Mouse (Mus musculus) adrenal gland, adult 8-10 months (tissue): Measurements from ENCODE around the gene Kalrn. TPM values are rescaled to one million over a fixed set of nuclear protein-coding genes. Genes with fewer than 3 reads are reported as not detected.

ENCODE experiments used
- DNase-seq: peaks from one replicate; pipeline ENCODE4 v3.0.0; 2022
- total RNA-seq, 4 experiments: library from RNA; stranded (reverse); gene quantifications; 2 replicates each; pipeline ENCODE4 v1.2.4; 2022

Gene Kalrn
- 10 to 100 TPM; 11.2 to 18.8 (median 13.0) TPM for total RNA-seq

DNA sequence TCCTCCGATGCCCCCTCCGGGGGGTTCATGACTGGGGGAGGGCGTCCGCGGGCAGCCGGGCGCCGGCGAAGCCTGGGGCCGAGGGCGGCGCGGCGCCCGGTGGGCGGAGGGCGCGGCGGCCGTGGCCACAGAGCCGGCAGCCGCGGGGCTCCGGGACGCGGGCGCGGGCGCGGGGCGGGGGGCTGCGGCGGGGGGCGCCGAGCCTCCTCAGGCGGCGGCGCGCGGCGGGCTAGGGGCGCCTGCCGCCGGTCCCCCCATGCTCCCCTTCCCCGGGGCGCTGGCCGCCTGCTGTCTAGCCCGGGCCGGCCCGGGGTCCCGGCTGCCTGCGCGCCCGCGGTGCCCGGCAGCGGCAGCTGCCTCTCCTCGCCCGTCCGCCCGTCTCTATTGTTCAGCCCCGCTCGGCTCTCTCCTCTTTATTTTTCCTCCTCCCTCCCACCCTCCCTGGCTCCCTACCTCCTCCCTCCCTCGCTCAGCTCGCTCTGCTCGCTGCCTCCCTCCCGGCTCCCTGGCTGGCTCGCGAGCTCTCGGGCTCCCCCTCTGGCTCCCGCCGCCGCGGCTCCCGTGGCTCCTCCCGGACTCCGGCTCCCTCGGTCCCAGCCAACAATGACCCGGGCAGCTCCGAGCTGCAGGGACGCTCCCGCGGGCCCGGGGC, at the start of gene Kalrn:
TSS of gene Kalrn (minus strand) at position 382 of the 652 bp plus-strand sequence.
- DNase-seq: peak; percentile 81

DNA sequence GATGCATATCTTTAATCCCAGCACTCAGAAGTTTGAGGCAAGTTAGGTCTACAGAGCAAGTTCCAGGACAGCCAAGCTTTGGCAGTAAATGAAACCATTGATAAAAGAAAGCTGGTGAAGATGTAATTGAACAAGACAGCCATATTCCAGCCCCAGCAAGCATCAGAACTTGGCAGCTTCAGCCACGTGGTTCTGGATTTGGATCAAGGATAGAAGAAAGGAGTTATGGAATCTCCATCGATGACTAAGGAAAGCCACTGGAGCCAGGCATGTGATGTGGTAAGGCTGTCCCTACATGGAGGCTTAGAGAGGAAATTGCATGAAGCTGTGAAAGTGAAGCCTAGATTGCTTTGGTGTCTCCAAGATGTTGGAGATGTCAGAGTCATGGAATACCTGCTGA, 40.7 kb upstream of the Kalrn start:
- no peak for DNase-seq

DNA sequence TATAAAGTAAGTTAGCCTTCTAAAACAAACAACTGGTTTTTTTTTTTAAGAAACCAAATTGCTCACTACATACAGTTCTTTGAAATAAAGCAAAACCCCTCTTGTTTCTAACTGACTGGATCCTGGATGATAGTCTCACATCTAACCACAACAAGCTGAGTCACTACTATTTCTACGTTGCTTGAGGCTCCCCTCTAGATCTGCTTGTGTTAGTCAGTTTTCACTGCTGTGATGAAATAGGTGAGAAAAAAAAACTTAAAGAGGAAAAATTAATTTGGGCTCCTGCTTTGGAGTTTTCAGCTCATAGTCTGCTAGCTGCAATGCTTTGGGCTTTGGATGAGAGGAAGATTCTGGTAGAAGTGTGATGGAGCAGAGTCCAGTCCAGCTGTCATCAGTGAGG, 36.8 kb upstream of the Kalrn start:
- DNase-seq: no peak

DNA sequence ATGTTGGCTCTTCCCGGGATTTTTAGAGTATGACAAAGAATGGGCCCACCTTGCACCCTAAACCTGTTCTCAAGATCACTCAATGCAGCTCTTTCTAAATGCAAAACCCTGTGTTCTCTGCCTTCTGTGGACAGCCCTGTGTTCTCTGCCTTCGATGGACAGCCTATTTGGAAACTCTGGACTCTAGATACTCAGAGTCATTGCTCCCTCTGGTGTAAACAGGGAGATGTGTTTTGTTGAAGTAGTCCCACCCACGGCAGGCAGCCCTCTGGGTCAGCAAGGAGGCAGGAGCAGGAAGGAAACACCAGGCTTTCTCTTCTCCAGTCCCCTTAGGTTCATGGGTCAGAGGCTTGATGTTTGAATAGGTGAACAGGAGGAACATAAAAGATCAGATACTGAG, 32.3 kb upstream of the Kalrn start:
- DNase-seq: peak; percentile 5

DNA sequence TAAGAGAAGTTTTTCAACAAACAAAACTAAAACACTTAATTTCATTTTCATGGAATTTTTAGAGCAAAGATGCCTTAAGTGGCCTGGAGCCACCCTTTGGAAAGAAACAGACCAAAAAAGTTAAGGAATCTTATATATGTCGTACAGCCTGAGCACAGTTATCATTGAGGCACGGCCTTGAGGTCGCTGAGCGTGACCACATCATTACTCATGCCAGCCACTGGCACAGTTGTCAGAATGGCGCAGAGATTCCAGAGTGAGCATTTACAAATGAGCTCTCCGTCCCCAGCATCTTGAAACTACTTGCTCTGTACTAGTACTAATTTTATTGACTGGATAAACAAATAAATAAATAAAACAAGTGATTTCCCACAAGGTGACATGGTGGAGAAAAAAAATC, 30.5 kb upstream of the Kalrn start:
- DNase-seq: no peak

DNA sequence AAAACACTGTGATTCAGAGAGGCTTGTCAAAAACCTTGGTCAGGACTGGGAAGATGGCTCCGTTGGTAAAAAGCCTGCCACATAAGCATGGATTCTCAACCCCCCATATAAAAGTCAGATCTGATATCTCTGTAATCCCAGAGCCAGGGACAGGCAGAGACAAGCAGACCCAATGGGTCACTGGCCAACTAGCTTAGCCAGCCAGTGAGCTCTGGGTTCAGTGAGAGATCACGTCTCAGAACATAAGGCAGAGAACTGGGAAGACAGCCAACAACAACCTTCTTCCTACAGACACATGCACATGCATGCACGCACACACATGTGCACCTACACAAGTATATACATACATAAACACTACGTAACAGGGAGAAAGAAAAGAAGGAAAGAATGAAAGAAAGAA, 29.7 kb upstream of the Kalrn start:
- DNase-seq: no peak

DNA sequence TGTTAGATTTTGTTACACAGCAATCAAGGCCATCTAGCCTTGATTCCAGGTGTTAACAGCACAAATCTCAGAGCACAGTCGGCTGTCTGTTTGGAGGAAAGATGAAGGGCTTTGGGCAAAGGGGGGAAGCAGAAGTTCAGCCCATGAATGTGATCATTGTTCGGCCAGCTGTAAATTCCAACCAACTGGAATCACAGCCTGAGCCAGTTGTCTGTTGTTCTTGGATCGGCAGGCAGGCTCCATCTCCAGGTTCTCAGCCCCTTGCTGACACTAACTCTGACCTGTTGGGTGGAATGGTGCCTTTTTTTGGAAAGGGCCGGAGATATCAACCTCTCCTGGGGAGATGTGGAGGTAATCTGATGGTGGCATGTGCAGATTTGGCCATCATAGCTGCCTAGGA, 28.6 kb upstream of the Kalrn start:
- DNase-seq: no peak

DNA sequence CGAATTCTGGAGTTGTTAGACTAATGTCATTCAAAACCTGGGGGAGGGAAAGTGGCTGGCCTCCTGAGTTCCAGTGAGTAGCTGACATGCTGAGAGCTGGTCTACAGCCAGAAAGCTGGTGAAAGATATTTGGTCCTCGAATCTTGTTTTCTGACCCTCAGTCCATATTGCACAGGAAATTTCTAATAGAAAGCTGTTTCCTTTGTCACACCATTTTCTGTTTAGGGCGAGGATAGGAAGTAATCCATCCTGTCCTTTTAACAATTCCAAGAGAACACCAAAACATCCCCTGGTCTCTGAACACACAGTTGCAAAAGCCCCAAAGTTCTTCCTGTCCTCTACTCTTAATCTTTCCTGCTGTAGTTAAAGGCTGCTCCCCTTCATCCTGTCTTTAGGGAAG, 22.0 kb upstream of the Kalrn start:
- DNase-seq: no peak

DNA sequence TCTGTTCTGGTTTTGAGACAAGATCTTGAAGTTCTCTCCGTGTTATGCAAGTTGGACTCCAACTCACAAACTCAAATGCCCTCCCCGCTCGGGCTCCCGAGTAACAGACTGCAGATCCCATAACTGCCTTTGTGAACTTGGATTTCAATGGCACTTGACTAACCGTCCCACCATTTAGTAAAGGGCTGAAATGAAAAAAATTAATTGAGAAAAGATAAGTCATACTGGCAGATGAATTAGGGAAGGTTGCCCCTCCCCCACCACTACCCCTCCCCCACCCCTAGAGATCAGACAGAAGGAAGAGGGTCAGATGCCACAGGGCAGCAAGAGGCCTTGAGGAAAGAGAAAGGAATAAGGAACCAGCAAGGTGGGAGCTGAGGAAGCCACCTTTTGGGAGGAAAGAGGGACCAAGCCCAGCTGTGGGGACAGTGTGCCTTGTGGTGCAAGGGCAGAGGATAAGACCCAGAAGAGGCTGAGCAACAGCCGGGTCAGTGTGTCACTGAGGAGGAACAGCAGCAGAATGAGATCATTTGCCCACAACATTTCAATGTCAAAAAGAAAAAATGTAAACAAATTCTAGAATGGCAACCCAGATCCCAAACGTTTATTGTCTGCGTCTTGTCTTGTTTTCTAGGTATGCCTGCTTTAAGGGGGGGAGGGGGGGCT, 21.4 kb upstream of the Kalrn start:
- no peak for DNase-seq

DNA sequence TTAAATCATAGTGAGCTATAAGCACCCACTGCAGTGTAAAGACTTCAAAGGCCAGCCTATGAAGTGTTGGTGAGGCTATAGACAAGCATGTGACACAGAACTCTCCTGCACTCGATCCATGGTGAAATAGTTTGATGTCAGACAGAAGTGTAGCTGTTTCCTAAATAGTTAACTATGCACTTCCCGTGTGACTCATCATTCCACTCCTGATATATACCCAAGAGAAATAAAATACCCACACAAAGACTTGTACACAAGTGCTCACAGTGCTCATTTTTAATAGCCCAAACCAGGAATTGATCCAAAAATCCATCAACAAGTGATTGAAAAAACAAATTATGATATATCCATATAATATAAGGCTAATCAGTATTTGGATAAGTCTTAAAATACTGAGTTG, 19.4 kb upstream of the Kalrn start:
- no peak for DNase-seq

DNA sequence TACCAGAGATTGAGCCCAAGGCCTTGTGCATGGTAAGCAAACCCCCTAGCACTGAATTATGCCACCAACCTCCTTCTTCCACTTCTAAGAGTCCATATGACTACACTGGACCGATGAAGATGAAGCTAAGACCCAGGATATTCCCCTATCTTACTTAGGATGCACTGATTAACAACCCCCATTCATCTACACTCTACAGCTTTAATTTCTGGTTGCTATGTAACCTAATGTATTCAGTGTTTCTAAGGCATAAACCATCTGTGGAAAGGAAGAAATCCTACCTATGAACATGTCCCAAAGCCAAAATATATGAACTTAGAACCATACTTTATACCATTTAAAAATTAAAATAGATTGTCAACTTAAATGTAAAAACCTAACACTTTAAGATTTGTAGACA, 18.6 kb upstream of the Kalrn start:
- DNase-seq: no peak

DNA sequence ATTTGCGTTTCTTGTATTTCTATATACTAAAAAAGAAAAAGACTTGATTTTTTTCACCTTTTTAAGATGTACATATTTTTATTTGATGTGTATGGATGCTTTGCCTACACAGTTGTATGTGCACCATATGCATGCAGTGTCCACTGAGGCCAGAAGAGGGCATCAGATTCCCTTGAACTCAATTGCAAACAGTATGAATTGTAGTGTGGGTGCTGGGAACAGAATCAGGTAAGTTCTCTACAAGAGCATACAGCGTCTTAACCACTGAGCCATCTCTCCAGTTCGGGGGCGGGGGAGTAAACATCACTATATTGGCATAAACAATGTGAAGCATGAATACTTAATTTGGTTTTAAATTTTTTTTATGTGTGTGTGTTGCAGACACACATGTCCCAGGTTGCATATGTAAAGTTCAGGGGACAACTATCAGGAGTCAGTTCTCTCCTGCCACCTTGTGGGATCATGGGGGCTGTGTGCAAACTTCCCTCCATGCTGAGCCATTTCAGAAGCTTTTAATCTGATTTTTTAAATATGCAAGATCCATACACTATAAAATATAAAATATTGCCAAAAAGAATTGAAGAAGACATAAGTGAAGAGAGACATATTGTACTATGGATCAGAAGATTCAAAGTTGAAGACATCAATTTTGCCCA, 6.5 kb upstream of the Kalrn start:
- DNase-seq: no peak

DNA sequence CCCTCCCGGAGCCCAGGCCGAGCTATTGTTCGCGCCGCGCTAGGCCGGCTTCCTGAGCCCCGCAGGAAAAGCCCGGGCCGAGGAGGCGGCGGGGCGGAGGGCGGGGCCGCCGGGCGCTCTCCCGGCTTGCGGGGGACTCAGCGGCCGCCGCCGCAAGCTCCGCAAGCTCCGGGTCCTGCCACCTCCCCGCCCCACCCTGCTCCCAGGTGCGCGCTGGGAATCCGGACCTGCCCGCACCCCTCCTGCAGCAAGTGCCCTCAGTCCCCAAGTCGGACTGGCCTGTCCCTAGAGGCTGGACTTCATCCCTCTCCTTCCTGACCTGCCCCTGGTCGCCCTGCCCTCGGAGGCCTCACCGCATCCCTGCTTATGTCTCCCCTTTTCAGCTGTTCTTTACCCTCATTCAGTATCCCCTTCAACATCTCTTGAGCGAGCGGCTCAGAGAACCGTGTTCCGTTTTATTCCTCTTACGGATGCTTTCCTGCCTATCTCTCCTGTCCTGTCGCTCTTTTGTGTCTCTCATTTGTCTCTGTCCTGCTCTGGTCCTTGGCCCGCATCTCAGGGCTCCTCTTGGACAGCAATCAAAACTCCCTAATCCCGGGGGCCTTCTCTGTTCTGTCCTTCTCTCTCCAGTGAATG, 642 bp upstream of the Kalrn start:
- no peak for DNase-seq

DNA sequence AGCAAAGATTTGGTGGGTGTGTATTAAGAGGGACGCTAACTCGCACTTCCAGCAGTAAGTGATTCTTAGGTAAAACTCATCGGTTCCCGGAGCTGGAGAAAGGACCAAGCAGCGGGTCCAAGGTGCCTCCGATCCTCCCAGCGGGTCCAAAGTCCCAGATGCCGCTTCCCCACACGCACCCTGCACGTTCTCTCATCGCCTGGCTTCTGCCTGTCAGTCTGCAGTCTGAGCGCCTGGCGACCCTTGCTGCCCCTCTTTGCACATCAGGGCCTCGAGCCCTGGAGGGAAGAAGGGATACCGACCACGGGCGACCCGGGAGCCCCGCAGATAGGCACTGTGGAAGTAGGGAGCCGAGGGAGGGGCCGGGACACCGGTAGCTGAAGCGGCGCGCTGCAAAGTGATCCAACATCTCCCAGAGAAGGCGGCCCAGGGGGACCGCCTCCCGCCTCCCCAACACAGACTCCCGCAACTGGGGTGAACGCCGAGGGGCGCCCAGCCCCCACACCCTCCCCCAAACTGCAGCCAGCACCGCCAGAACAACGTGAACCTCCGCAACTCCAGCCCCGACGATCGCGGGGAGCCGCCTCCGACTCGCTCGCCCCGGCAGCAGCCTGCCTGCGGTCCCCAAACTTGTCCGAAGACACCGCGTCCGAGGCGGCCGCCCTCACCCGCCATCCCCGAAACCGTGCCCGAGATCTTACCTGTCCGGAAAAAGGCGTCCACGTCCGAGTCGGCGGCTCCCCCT, 754 bp downstream of the Kalrn start:
- DNase-seq: no peak

DNA sequence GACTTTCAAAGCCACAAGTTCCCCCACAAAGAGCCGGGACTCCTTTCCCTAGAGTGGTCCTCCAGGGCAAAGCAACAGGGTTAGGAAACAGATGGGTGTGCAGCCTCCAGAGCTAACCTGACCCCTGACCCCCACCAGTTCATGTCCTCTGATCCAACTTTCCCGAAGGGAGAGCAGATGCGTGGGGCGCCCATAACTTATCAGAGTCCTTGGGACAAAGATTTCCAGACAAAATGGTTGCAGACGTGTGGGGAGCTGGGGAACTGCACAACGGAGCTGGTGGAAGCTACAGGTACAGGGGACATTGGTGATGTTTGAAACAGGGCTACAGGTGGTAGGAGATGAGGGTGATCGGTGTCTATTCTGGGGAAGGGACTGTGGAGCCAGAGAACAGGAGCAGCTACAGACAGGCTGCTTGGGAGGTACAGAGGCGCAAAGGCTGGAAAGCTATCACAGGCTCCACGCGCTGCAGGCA, 1.4 kb downstream of the Kalrn start:
- no peak for DNase-seq

DNA sequence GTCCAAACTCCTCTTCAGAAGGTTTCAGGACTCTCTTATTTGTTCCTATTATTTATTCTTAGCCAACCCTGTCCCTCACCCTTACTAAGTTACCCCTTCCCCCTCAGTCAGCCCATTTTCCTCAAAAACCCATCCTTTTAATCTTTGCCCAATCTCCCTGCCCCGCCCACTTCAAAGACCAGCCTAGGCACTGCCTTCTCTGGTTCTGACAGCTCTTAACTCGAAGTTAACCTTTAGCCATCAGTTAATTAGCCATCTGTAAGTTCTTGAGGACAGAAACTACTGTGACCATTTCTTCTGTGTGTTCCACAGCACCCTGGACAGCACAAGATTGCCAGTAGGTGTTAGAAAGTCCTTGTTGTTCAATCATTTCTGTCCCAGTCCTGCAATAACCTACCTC, 3.4 kb downstream of the Kalrn start:
- no peak for DNase-seq

DNA sequence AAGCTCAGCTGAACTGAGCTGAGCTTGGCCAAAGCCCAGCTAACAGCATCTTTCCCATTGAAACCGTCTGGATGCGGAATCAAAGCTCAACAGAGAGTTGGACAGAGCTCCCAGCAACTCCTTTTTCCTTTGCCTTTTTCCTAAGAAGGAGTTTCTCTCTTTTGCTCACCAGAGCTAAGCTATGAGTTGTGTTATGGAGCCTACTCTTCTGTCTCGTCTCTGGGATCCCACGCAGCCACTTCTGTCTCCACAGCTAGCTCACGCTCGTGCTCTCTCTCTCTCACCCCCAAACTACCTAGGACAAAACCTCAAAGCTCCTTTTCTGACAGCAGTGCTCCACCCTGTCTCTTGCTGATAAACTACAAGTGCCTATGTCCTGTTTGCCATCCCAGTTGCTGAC, 4.5 kb downstream of the Kalrn start:
- no peak for DNase-seq

DNA sequence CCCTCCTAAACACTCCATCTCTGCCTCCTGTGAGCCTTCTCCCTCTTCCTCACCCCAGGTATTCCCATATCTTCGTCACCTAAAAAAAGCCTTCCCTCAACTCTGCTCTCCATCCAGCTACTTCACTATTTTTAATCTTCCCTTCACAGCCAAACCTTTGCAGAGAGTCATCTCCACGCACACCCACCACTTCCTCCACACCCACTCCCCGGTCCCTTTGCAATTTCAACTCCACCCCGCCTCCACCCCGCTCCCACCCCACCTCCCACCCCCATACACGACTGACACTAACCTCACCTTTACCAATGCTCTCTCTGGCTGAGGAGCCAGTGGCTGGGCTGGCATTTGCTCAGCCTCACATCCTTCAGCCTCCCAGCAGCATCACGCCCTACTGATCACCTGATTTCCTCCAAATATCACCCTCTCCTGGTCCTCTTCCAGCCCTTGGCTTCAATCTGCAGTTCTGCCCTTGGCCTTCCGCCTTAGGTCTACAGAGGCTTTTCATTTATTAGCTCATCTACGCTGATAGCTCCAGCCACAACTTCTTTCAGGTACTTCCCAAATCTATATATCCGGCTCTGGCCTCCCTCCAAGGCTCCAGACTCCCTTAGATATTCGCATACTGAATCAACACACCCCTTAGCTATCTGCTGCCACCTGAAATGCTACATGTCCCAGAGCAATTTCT, 9.6 kb downstream of the Kalrn start:
- DNase-seq: no peak

DNA sequence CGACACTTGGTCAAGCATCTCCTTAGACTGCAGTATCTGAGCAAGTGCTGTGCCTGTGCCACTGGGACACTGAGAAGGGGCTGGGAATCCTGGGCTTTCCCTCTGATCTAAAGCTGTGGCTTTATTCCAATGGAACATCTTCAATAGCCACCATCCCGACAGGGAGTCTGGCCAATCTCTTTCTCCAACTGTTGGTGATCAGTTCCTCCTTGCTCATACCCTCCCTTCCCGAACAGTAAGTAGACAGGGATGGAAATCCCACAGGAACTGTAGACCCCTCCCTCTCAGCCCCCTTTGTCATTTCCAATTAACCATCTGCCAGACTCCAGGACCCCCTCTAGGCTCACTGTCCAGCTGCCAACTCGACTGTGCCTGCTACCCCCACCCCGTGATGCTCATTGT, 11.6 kb downstream of the Kalrn start:
- no peak for DNase-seq

DNA sequence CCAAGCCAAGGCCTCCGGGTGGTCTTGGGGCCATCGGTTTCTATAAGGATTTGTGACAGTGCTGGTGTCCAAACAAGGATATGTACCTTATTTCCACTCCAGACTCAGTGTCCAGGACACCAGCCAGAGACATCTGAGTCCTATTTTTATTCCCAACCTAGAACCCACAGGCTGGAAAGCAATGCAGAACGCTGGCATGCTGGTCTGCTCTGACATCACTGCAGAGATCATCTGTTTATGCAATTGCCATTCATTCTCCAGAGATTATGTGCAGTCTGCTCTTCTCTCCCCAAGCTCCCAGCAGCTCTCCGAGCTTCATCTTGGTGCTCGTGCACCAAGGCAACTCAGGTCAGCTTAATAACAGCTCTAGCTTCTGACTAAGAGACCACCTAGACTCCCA, 12.5 kb downstream of the Kalrn start:
- DNase-seq: no peak

DNA sequence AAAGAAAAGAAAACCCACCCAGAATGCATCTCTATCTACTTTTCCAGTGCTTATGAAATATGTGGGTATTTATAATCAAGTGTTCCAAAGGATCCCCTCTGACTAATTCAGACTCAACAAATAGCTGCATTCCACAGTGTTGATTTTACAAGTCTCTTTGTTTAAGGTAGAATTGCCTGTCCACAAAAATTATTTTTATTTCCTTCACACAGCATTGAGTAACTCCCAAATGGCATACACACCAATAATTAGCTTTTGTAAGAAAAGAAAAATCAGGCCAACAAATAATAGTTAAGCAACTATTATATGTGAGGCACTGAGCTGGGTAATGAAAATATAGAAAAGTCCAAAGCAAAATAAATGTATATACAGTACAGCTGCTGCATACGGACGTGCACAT, 12.9 kb downstream of the Kalrn start:
- no peak for DNase-seq

DNA sequence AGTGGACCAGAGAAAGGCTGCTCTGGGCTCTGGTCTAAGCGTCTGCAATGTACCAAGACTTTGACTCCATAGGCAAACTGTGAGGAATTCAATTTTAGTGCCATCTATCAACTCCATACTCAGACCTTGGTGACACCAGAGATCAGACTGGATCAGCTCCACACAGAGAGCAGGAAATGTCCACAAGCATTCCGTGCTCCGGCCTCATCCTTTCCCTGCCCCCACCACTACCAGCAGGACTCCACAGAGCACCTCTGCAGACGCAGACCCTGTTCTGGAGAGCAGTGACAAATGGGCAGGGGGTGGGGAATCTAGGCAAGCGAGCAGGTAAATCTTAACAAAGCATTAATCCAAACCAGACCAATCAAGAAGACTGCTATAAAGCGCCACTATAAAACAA, 15.4 kb downstream of the Kalrn start:
- DNase-seq: no peak
